Mouse (Mus musculus): Measurements from ENCODE around the gene Gmppa. TPM values are rescaled to one million over a fixed set of nuclear protein-coding genes. Genes with fewer than 3 reads are reported as not detected.

The Gmppa gene
- polyA plus RNA-seq, 1 experiment from 2014 or later = 64.6 TPM

DNA sequence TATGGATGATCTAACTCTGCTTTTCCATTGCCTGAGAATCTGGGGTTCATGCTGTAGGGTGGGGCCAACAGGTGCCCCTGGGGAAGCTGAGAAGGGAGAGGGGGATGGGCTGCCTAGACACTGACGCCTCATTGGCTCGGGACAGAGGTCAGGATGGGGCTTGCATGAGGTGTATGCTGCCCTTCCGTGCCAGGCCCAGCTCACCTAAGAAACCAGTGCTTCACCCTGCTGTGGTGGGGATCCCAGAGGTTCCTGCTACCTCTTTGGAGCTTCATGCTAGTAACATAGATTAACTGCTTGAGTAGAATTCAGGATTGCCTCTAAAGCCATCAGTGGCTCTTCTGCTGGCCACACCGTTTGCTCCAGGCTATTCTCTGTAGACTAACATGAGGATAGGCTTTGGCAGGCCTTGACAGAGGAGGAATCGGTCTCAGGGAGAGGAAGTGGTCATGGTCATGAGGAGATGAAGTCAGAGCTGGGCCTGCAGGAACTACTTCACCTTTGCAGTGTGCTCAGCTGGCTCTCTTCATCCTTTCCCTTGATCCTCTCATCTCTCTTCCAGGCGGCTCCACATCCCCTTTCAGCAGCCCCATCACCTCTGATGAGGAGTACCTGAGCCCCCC lies 35.1 kb upstream of the Gmppa start:
- H3K4me2 ChIP-seq (replicated peaks) = peak overlapping the region; percentile 48
- no peak for ATAC-seq (ENCODE audit: insufficient number of reproducible peaks, insufficient read depth, low FRiP score, low TSS enrichment)
- H3K4me3 ChIP-seq = peak overlapping the region; percentile 20; the same call in 1 of the 2 replicates
- no peak overlapping the region; the same call in 1 of the 2 replicates for H3K9ac ChIP-seq
- H3K27me3 ChIP-seq = no peaks in the 10 kb centered on the region
- no peaks in the 10 kb centered on the region for H3K9me3 ChIP-seq
- peaks cover 26% of the 10 kb centered on the region for H3K4me1 ChIP-seq
- H3K27ac ChIP-seq = peak overlapping the region; percentile 67; the same call in 1 of the 2 replicates
- 36% methylated on average over 6 of the region's 6 CpGs for WGBS
- peaks cover 51% of the 10 kb centered on the region for H3K36me3 ChIP-seq

DNA sequence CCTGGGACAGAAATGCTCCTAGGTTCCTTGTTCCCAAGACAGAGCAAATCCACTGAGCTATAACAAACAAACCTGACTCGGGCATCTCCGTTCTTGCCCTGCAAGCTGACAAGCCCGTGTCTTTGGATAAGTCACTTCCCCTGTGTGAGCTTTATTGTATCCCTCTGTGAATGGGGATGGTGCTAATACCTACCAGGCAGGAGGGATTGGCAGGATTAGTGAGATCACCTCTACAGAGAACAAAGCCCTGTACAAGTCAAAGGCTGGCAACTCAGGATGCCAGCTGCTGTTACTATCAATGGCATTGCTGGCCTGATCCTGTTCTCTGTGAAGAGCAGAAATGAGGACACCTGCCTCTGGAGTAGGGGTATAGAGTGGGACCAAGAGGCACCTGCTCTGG lies 30.2 kb upstream of the Gmppa start:
- 78% methylated on average over 3 of the region's 3 CpGs for WGBS
- Histone ChIP-seq H3K4me3 (no peak overlapping the region), H3K9ac (no peak overlapping the region), H3K9me3 (no peaks in the 10 kb centered on the region), H3K36me3 (peaks cover 65% of the 10 kb centered on the region), H3K27me3 (no peaks in the 10 kb centered on the region), H3K4me2 (replicated peaks) (no peak overlapping the region), H3K4me1 (peaks cover 2% of the 10 kb centered on the region), H3K27ac (no peak overlapping the region)
- ATAC-seq (ENCODE audit: insufficient number of reproducible peaks, insufficient read depth, low FRiP score, low TSS enrichment) = no peak

DNA sequence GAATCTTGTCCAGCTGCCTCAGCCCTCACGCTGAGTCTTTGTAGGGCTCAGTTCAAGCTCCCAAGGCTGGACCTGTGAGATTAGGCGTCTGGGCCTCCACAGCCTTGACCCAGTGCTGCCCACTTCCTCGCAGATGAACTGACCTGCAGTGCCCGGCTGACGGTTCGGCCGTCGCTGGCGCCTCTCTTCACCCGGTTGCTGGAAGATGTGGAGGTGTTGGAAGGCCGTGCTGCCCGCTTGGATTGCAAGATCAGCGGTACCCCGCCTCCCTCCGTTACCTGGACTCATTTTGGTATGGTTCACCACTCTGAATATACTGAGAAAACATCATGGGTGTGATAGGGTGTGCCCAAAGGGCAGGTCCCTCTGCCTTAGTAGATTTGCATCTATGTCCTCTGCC lies 29.6 kb upstream of the Gmppa start:
- H3K36me3 ChIP-seq = peaks cover 61% of the 10 kb centered on the region
- no peaks in the 10 kb centered on the region for H3K27me3 ChIP-seq
- ATAC-seq (ENCODE audit: insufficient number of reproducible peaks, insufficient read depth, low FRiP score, low TSS enrichment) = no peak
- WGBS = 94% methylated on average over 15 of the region's 15 CpGs
- H3K4me3 ChIP-seq = no peak overlapping the region
- no peaks in the 10 kb centered on the region for H3K9me3 ChIP-seq
- H3K4me2 ChIP-seq (replicated peaks) = no peak overlapping the region
- H3K4me1 ChIP-seq = no peaks in the 10 kb centered on the region
- no peak overlapping the region for H3K27ac ChIP-seq
- H3K9ac ChIP-seq = no peak overlapping the region

DNA sequence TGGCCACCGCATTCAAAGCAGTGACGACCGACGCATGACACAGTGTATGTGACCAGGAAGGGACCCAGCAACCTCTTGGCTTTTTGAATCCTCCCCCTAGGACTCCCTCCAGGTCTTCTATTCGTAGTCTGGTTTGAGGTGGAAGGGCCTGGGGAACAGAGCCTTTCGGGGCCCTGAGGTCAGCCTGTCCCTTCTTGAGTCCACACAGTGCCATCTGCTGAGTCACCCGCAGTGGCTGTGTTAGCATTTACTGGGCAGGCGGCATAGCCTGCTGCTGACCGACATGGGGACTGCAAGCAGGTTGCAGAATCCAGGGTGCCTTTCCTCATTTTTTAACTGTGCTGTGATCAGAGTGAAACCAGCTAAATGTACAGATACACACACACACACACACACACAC lies 28.7 kb upstream of the Gmppa start:
- Histone ChIP-seq H3K36me3 (peaks cover 54% of the 10 kb centered on the region), H3K4me1 (no peaks in the 10 kb centered on the region), H3K27me3 (no peaks in the 10 kb centered on the region), H3K9ac (no peak overlapping the region), H3K9me3 (no peaks in the 10 kb centered on the region), H3K27ac (no peak overlapping the region), H3K4me2 (replicated peaks) (no peak overlapping the region), H3K4me3 (no peak overlapping the region)
- WGBS = 95% methylated on average over 9 of the region's 9 CpGs
- ATAC-seq (ENCODE audit: insufficient number of reproducible peaks, insufficient read depth, low FRiP score, low TSS enrichment) = no peak

DNA sequence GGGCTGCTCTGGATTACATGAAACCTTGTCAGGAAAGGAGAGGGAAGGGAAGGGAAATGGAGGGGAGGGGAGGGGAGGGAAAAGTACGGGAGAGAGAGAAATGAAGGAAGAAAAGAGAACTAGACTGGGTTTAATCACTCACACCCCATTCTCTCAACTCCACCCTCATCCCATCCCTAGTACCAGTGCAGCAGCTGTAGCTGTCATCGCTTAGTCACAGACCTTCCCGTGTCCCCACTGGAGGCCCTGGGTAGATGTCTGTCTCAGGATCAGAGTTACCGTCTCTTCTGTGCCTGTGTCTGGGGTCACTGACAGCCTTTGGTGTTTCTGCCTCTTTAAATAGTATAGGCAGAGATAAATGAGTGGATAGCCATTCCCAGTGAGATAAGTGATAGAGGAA lies 27.5 kb upstream of the Gmppa start:
- Histone ChIP-seq H3K4me3 (no peak overlapping the region), H3K36me3 (peaks cover 43% of the 10 kb centered on the region), H3K4me2 (replicated peaks) (no peak overlapping the region), H3K4me1 (peaks cover 3% of the 10 kb centered on the region; the same call in 1 of the 2 replicates), H3K9ac (no peak overlapping the region), H3K27me3 (no peaks in the 10 kb centered on the region), H3K27ac (no peak overlapping the region), H3K9me3 (no peaks in the 10 kb centered on the region)
- WGBS = 79% methylated on average over 4 of the region's 4 CpGs
- ATAC-seq (ENCODE audit: insufficient number of reproducible peaks, insufficient read depth, low FRiP score, low TSS enrichment) = no peak

DNA sequence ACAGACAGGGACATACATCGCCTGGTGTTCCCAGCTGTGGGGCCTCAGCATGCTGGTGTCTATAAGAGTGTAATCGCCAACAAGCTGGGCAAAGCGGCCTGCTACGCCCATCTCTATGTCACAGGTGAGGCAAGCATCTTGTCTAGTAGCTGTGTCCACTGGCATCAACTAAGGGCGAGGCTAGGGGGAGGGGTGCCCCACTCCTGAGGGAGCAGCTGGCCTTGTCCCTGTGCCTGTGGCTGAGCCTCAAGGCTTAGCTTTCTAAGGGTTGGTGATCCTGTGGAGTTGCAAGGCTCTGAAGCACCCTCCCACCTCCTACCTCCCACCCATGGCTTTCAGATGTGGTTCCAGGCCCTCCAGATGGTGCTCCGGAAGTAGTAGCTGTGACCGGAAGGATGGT lies 25.8 kb upstream of the Gmppa start:
- Histone ChIP-seq H3K27me3 (no peaks in the 10 kb centered on the region), H3K9ac (no peak overlapping the region), H3K9me3 (no peaks in the 10 kb centered on the region), H3K27ac (no peak overlapping the region), H3K4me2 (replicated peaks) (no peak overlapping the region), H3K4me1 (peaks cover 8% of the 10 kb centered on the region; the same call in 1 of the 2 replicates), H3K36me3 (peaks cover 31% of the 10 kb centered on the region), H3K4me3 (no peak overlapping the region)
- ATAC-seq (ENCODE audit: insufficient number of reproducible peaks, insufficient read depth, low FRiP score, low TSS enrichment) = no peak
- WGBS = 91% methylated on average over 7 of the region's 7 CpGs

DNA sequence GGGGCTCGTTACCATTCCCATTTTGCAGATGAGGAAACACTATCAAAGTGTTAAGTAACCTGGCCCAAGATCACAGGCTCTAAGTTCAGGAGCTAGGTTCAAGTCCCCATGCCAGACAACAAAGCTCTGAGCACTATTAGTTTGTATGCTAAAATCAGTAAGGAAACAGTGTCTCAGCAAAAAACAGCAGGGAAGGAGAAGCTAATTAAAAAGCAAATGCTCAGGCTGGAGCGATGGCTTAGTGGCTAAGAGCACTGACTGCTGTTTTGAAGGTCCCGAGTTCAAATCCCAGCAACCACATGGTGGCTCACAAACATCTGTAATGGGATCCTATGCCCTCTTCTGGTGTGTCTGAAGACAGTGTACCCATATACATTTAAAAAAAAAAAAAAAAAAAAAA lies 23.5 kb upstream of the Gmppa start:
- WGBS = 90% methylated on average over 3 of the region's 3 CpGs
- no peak for ATAC-seq (ENCODE audit: insufficient number of reproducible peaks, insufficient read depth, low FRiP score, low TSS enrichment)
- Histone ChIP-seq H3K4me2 (replicated peaks) (no peak overlapping the region), H3K4me3 (no peak overlapping the region), H3K4me1 (peaks cover 8% of the 10 kb centered on the region; the same call in 1 of the 2 replicates), H3K27ac (no peak overlapping the region), H3K9ac (no peak overlapping the region), H3K9me3 (no peaks in the 10 kb centered on the region), H3K27me3 (no peaks in the 10 kb centered on the region), H3K36me3 (0 out of 2 replicates have a peak, but pooled peaks cover 14% of the 10 kb centered on the region)

DNA sequence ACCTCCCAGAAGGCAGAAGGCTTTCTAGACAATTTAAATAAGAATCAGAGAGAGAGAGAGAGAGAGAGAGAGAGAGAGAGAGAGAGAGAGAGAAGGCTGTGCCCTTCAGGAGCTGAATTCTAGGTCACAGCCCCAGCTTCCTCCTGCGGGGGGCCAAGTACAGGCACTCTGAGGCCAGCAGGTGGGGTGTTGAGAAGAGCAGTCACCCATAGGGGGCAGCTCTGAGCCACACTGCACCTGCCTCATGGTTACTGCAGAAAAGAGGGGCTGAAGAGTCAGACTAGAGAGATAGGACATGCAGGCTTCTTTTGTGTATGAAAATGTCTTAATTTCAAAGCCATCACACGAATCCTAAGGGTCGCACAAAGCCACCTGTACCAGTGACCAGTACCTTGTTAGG lies 22.0 kb upstream of the Gmppa start:
- no peaks in the 10 kb centered on the region for H3K27me3 ChIP-seq
- H3K4me1 ChIP-seq = peaks cover 8% of the 10 kb centered on the region; the same call in 1 of the 2 replicates
- no peak overlapping the region for H3K4me2 ChIP-seq (replicated peaks)
- no peak overlapping the region for H3K4me3 ChIP-seq
- H3K9ac ChIP-seq = no peak overlapping the region
- WGBS = 58% methylated on average over 3 of the region's 3 CpGs
- H3K9me3 ChIP-seq = no peaks in the 10 kb centered on the region
- 0 out of 2 replicates have a peak, but pooled peaks cover 12% of the 10 kb centered on the region for H3K36me3 ChIP-seq
- ATAC-seq (ENCODE audit: insufficient number of reproducible peaks, insufficient read depth, low FRiP score, low TSS enrichment) = no peak
- H3K27ac ChIP-seq = no peak overlapping the region

DNA sequence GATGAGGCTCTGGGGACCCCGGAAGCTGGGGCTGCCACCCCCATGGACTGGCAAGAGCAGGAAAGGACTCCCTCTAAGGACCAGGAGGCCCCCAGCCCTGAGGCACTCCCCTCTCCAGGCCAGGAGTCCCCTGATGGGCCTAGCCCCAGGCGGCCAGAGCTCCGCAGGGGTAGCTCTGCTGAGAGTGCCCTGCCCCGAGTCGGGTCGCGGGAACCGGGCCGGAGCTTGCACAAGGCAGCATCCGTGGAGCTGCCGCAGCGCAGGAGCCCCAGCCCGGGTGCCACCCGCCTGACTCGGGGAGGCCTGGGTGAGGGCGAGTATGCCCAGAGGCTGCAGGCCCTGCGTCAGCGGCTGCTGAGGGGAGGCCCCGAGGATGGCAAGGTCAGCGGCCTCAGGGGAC lies 13.9 kb upstream of the Gmppa start:
- ATAC-seq (ENCODE audit: insufficient number of reproducible peaks, insufficient read depth, low FRiP score, low TSS enrichment) = no peak
- WGBS = 7% methylated on average over 20 of the region's 20 CpGs
- H3K9ac ChIP-seq = peak overlapping the region; percentile 46
- peak overlapping the region; percentile 35 for H3K4me3 ChIP-seq
- H3K27me3 ChIP-seq = peaks cover 46% of the 10 kb centered on the region
- H3K4me2 ChIP-seq (replicated peaks) = peak overlapping the region; percentile 67
- H3K9me3 ChIP-seq = no peaks in the 10 kb centered on the region
- no peak overlapping the region for H3K27ac ChIP-seq
- 0 out of 2 replicates have a peak, but pooled peaks cover 7% of the 10 kb centered on the region for H3K36me3 ChIP-seq
- peaks cover 24% of the 10 kb centered on the region for H3K4me1 ChIP-seq

DNA sequence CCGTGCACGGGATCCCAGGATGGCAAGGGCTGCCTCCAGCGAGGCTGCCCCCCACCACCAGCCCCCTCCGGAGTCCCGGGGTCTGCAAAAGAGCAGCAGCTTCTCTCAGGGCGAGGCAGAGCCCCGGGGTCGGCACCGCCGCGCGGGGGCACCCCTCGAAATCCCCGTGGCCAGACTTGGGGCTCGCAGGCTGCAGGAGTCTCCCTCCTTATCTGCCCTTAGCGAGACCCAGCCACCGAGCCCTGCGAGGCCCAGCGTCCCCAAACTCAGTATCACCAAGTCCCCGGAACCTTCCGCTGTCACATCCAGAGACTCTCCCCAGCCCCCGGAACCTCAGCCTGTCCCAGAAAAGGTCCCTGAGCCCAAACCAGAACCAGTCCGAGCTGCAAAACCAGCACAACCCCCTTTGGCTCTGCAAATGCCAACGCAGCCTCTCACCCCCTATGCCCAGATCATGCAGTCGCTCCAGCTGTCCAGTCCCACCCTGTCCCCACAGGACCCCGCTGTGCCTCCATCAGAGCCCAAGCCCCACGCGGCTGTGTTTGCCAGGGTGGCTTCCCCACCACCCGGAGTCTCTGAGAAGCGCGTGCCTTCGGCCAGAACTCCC lies 13.4 kb upstream of the Gmppa start:
- no peak for ATAC-seq (ENCODE audit: insufficient number of reproducible peaks, insufficient read depth, low FRiP score, low TSS enrichment)
- Histone ChIP-seq H3K4me1 (peaks cover 24% of the 10 kb centered on the region), H3K4me3 (peak overlapping the region; percentile 35), H3K27ac (no peak overlapping the region), H3K9me3 (no peaks in the 10 kb centered on the region), H3K36me3 (0 out of 2 replicates have a peak, but pooled peaks cover 7% of the 10 kb centered on the region), H3K27me3 (peaks cover 46% of the 10 kb centered on the region), H3K9ac (peak overlapping the region; percentile 46), H3K4me2 (replicated peaks) (peak overlapping the region; percentile 67)
- 2% methylated on average over 31 of the region's 32 CpGs for WGBS

DNA sequence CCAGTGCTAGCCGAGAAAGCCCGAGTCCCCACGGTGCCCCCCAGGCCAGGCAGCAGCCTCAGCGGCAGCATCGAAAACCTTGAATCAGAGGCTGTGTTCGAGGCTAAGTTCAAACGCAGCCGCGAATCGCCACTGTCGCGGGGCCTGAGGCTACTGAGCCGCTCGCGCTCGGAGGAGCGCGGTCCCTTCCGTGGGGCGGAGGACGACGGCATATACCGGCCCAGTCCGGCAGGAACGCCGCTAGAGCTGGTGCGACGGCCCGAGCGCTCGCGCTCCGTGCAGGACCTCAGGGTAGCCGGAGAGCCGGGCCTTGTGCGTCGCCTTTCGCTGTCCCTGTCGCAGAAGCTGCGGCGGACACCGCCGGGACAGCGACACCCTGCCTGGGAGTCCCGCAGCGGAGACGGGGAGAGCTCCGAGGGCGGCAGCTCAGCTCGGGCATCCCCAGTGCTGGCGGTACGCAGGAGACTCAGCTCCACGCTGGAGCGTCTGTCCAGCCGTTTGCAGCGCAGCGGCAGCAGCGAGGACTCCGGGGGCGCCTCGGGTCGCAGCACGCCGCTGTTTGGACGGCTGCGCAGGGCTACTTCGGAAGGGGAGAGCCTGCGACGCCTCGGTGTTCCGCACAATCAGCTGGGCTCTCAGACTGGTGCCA lies 12.8 kb upstream of the Gmppa start:
- 0 out of 2 replicates have a peak, but pooled peaks cover 1% of the 10 kb centered on the region for H3K36me3 ChIP-seq
- peak overlapping the region; percentile 67 for H3K4me2 ChIP-seq (replicated peaks)
- no peak overlapping the region for H3K27ac ChIP-seq
- no peaks in the 10 kb centered on the region for H3K9me3 ChIP-seq
- H3K4me3 ChIP-seq = peak overlapping the region; percentile 35
- peaks cover 24% of the 10 kb centered on the region for H3K4me1 ChIP-seq
- H3K27me3 ChIP-seq = peaks cover 46% of the 10 kb centered on the region
- peak overlapping the region; percentile 45 for H3K9ac ChIP-seq
- ATAC-seq (ENCODE audit: insufficient number of reproducible peaks, insufficient read depth, low FRiP score, low TSS enrichment) = no peak
- 1% methylated on average over 71 of the region's 71 CpGs for WGBS

Data from embryonic facial prominence, embryonic 12.5 days (tissue).